Mouse (Mus musculus) layer of hippocampus, adult 2 months (tissue): Measurements from ENCODE around the gene Map3k5. TPM values are rescaled to one million over a fixed set of nuclear protein-coding genes. Genes with fewer than 3 reads are reported as not detected.

Experiments used
- DNase-seq, 2 experiments: peaks; one replicate each; pipeline ENCODE4 v3.0.0; 2022; ENCODE audit warnings: low spot score in 2 of 2
- H3K27ac ChIP-seq: fragments of 200-600 bp; 2 replicates; pipeline ENCODE4 v1.8.1; 2022
- H3K4me3 ChIP-seq: fragments of 200-600 bp; 2 replicates; pipeline ENCODE4 v1.8.1; 2022; ENCODE audit warnings: mild to moderate bottlenecking
- CTCF ChIP-seq: fragments of 200-600 bp; conservative IDR thresholded peaks from 2 replicates; pipeline ENCODE4 v1.8.1; 2022; ENCODE audit warnings: antibody characterized with exemption, mild to moderate bottlenecking, moderate library complexity
- total RNA-seq, 2 experiments: library from RNA; stranded (reverse); gene quantifications; 2 replicates each; pipeline ENCODE4 v1.2.3; 2021

Gene Map3k5
- total RNA-seq, 2 experiments from 2014 or later = 30.6 to 33.1 TPM

DNA sequence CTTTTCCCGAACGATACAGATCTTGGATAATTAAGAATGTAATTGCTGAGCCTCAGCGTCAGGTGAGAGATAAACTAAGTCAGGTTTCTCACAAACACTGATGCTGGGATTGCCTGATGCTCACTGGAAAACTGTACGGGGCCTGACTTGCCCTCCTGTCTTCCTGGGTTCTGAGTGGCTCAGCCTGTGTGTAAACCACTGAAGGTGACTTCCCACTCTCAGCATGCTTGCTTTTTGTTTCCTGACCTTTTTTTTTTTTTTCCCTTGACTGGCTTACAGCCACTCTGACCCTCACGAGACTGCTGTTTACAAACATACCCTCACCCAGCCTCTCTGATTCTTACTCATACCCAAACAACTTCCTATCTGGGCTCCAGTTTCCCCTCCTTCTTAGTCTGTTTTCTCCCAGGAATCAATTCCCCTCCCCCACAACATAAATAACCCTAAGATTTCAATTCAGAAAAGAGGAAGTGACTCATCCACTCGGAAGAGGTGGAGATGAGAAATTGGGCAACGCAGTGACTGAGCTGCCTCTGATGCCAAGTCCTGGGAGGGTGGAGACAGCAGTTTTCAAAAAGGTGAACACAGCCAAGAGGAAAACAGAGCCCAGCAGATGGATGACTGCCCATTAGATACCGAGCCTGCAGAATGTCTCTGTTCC is 170.1 kb downstream of the Map3k5 start:
- no peak overlapping the region for H3K4me3 ChIP-seq
- H3K27ac ChIP-seq = no peak overlapping the region
- peak in 1 of 2 experiments; percentile 30 for DNase-seq
- TF ChIP-seq CTCF = no peak

DNA sequence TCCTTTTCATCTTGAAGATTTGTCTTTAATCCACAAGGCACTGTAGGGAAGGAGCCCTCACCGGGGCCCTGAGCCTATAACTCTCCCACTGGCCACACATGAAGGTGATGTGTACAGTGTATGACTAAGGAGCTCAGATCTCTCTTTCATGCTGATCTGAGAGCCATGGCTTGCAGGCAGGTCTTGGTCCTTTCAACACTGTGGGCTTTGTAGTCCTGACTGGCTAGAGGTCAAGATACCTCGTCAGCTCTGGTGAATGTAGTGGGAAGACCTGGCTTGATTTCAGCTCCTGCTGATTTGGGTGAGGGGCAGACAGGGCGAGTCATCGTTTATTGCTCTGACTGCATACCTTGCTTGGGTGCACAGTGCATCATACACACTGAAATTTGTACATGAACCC is 171.3 kb downstream of the Map3k5 start:
- no peak for DNase-seq
- no peak overlapping the region for H3K4me3 ChIP-seq
- H3K27ac ChIP-seq = no peak overlapping the region
- TF ChIP-seq CTCF = no peak

DNA sequence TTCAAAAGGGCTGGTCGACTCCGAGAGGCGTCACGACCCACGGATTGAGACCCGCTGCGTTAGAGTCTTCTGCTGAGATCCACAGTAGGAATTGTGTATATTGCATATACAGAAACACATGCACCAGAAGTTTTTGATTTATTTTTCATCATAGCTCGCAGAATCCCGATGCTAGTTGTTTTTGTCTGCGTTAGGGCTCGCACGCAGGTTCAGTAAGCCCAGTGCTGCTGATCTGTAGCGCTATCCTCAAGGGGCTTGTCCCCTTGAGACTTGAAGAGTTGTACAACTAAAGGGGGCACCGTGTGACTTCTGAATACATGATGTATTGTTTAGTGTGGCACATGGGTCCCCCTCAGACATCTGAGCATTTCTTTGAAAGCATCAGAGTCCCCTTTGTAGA is 172.8 kb downstream of the Map3k5 start:
- Histone ChIP-seq H3K4me3 (no peak overlapping the region), H3K27ac (no peak overlapping the region)
- DNase-seq = no peak
- TF ChIP-seq CTCF = no peak

GRCm38 (mm10) chr10:20111508-20111907 is 177.2 kb downstream of the Map3k5 start:
- no peak for DNase-seq
- no peak for TF ChIP-seq CTCF
- no peak overlapping the region for H3K4me3 ChIP-seq
- H3K27ac ChIP-seq = no peak overlapping the region

DNA sequence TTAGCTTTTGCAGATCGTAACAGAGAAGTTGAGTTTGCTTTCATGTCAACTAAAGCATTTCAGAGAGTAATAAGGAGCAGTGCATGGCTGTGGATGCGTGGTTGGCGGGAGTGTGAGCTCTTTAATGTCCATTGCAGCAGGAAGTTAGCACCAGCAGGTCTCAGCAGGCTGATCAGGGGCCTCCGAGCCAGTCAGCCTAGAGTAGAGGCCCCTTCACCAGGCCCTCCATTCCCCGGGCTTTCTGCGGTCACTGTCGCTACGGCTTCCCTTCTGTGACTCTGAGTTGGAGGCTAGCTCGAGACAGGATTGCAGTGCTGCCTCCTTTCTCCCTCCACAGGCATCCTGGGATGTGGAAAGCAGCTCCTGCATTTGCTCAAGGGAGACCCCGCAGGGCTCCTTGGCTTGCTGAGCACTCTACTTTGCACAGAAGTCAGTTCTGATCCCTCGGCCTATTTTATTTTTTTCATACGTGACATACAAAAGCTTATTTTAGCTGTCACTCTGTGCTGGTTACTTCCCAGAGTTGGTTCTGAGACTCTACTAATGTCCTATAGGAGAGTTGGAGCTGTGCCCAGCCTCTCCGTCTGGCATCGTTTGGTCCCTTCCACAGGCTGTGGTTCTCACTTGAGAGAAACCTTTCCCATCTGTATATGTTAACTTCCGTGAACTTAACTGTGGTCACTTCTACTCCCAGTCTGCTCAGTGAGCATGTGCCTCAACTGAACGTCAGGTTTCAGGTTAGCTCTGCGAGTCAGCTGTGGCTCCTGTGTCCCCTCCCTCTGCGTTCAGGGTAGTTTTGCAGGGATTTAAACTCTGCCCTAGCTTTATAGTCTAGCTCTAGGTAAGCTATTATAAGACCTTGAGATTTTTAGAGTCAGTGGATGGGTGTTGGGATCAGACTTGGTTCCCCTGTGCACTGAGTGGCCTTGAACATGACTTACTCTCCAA is 178.0 kb downstream of the Map3k5 start:
- Histone ChIP-seq H3K4me3 (no peak overlapping the region), H3K27ac (no peak overlapping the region)
- no peak for TF ChIP-seq CTCF
- no peak for DNase-seq

DNA sequence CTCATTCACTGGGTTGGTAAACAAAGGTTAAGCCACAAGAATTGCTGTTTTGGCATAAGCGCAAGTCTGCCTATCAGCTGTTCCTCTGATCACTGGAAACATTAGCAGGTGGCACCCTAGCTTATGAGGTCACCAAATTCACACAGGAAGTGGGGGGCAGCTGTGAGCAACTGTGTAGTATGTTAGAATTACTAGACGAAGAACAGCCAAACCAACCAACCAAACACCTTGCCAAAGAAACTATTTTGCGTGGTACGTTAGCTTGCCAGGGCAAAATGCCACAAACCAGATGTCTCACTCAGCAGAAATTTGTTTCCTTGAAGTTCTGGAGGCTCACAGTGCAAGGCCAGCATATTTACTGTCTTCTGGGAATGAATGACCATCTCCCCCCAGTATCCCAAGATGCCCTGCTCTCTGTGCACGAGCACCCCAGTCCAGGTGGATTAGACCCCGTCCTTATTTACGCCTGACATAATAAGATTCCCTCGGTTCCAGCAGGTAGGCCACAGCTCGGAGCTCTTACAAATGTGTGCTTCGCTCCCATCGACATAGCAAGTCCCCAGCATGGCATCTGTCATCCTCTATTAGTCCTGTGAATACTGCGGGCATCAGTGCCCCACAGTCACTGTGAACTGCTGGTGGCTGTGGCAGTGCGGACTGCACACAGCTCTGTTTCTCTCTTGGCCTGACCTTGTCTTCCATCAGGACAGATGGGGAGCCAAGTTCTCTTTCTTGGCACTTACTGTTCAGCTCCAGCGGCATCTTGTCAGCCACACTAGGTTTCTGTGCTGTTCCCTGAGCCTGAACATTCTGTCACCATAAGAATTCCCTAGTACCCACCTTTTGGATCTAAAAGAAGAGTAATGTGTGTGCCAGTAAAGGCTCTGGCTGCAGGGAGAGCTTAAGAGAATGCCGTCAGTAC is 185.5 kb downstream of the Map3k5 start:
- no peak for DNase-seq
- no peak overlapping the region for H3K27ac ChIP-seq
- no peak overlapping the region for H3K4me3 ChIP-seq
- no peak for TF ChIP-seq CTCF

GRCm38 (mm10) chr10:20121981-20122380 is 187.7 kb downstream of the Map3k5 start:
- TF ChIP-seq CTCF = no peak
- no peak for DNase-seq
- Histone ChIP-seq H3K27ac (no peak overlapping the region), H3K4me3 (no peak overlapping the region)

DNA sequence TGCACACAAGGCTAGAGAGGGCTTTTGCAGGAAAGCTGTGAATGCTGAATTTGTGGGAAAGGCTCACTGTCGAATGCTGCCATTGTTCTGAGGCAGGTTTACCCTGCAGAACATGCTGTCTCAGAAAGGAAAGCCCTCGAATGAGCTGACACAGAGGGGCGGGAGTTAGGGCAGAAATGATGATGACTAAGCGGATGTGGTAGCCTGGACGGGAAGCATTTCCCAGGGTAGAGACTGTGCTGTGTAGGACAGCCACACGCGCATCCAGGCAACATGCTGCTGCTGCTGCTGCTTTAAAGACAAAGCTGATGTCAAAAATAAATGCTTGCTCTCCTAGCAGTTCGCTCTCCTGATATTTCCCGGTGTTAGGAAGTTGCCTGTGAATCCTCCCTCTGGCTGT is 189.1 kb downstream of the Map3k5 start:
- Histone ChIP-seq H3K27ac (peak overlapping the region; percentile 46; the same call in 1 of the 2 replicates), H3K4me3 (no peak overlapping the region)
- no peak for DNase-seq
- TF ChIP-seq CTCF = no peak

GRCm38 (mm10) chr10:20124576-20124975 is 190.3 kb downstream of the Map3k5 start:
- H3K4me3 ChIP-seq = no peak overlapping the region
- H3K27ac ChIP-seq = no peak overlapping the region
- no peak for TF ChIP-seq CTCF
- no peak for DNase-seq

GRCm38 (mm10) chr10:20125226-20125625 is 191.0 kb downstream of the Map3k5 start:
- Histone ChIP-seq H3K27ac (peak overlapping the region; percentile 11; the same call in 1 of the 2 replicates), H3K4me3 (no peak overlapping the region)
- DNase-seq = peak; percentile 59 to 62
- TF ChIP-seq CTCF = peak; percentile 97

GRCm38 (mm10) chr10:20132933-20133652 is 198.8 kb downstream of the Map3k5 start:
- Histone ChIP-seq H3K27ac (no peak overlapping the region), H3K4me3 (no peak overlapping the region)
- no peak for DNase-seq
- no peak for TF ChIP-seq CTCF
